Mouse (Mus musculus) MEL (cell line): ENCODE results near the gene Kidins220.

ENCODE experiments used
- CHD2 ChIP-seq: IDR thresholded peaks from 2 replicates; pipeline ENCODE4 v1.6.1; 2011; ENCODE audit warnings: low read length, improper control_type of control experiment
- CTCF ChIP-seq, 3 experiments: IDR thresholded peaks in 2 of 3; conservative IDR thresholded peaks in 1 of 3; 2 replicates each; pipeline ENCODE4 v1.5.1; 2011 to 2012; ENCODE audit warnings: low read length in 3 of 3, low read depth in 2 of 3, mild to moderate bottlenecking in 2 of 3, improper control_type of control experiment in 1 of 3, inconsistent platforms in 1 of 3, mixed read lengths in 1 of 3, moderate library complexity in 1 of 3; ENCODE audit not compliant: control insufficient read depth in 1 of 3, insufficient read depth in 1 of 3, poor library complexity in 1 of 3, severe bottlenecking in 1 of 3
- E2F4 ChIP-seq: IDR thresholded peaks from 2 replicates; pipeline ENCODE4 v1.6.1; 2011; ENCODE audit warnings: low read depth, low read length, improper control_type of control experiment, borderline replicate concordance
- EP300 ChIP-seq, 2 experiments: IDR thresholded peaks; 2 replicates each; pipeline ENCODE4 v1.6.1; 2011; ENCODE audit warnings: improper control_type of control experiment in 2 of 2, low read length in 2 of 2, low read depth in 1 of 2, mild to moderate bottlenecking in 1 of 2
- KAT2A ChIP-seq: conservative IDR thresholded peaks from 2 replicates; pipeline ENCODE4 v1.6.1; 2012; ENCODE audit warnings: low read depth, low read length, improper control_type of control experiment, inconsistent platforms
- MAZ ChIP-seq: IDR thresholded peaks from 2 replicates; pipeline ENCODE4 v1.6.1; 2012; ENCODE audit warnings: low read depth, mild to moderate bottlenecking, inconsistent platforms, low read length, improper control_type of control experiment
- POLR2A ChIP-seq, 2 experiments: IDR thresholded peaks; 2 replicates each; pipeline ENCODE4 v1.6.1; 2011 to 2012; ENCODE audit warnings: low read length in 2 of 2, mild to moderate bottlenecking in 2 of 2, control low read depth in 1 of 2, improper control_type of control experiment in 1 of 2, low read depth in 1 of 2, moderate library complexity in 1 of 2; ENCODE audit not compliant: control insufficient read depth in 1 of 2, insufficient read depth in 1 of 2, poor library complexity in 1 of 2
- POLR2AphosphoS2 ChIP-seq: IDR thresholded peaks from 2 replicates; pipeline ENCODE4 v1.6.1; 2011; ENCODE audit warnings: low read length, improper control_type of control experiment
- POLR2AphosphoS5 ChIP-seq: IDR thresholded peaks from 2 replicates; pipeline ENCODE4 v1.6.1; 2012; ENCODE audit warnings: low read depth, borderline replicate concordance, mild to moderate bottlenecking, inconsistent platforms, low read length, moderate library complexity, mixed read lengths
- UBTF ChIP-seq: IDR thresholded peaks from 2 replicates; pipeline ENCODE4 v1.6.1; 2012; ENCODE audit warnings: low read depth, mild to moderate bottlenecking, inconsistent platforms, low read length, improper control_type of control experiment, moderate library complexity, borderline replicate concordance; ENCODE audit not compliant: insufficient read depth
- ZKSCAN1 ChIP-seq: IDR thresholded peaks from 2 replicates; pipeline ENCODE4 v1.6.1; 2012; ENCODE audit warnings: low read depth, mild to moderate bottlenecking, inconsistent platforms, low read length, improper control_type of control experiment, moderate library complexity
- ZMIZ1 ChIP-seq: IDR thresholded peaks from 2 replicates; pipeline ENCODE4 v1.6.1; 2012; ENCODE audit warnings: low read depth, mild to moderate bottlenecking, inconsistent platforms, low read length, improper control_type of control experiment, moderate library complexity

DNA sequence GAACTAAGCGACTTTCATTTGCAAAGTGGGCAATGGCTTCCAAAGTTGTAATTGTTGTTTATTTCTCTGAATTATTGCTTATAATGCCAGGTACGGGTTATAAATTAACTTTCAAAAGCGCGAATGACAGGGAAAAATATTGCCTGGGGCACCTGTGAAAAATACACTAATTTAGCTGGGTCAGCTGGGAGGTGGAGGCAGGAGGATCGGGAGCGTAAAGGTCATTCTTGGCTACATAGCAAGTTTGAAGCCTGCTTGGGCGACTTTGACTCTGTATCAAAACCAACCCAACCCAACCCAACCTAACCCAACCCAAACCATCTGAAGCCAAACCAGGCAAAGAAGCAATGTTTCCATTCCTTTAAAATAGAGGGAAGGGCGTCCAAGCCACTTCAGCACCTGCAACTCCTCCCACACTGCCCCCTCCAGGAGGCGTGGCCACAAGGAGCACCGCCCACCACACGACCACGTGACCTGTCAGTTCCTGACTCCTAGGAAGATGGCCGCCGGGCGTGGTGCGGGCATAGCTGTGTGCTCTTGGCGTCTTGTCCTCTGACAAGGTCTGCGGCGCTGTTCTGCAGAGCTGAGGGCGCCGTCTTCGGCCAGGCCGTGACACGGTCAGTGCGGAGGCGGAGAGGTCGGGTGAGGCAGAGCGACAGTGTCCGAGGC, at the start of gene Kidins220:
- TF ChIP-seq ZKSCAN1 = no peak
- TF ChIP-seq E2F4 = no peak
- TF ChIP-seq POLR2A (IDR thresholded peaks at IDR 0.05; ENCODE audit: control insufficient read depth in 1 of 2, insufficient read depth in 1 of 2, low read depth in 1 of 2, low read length in 2 of 2, poor library complexity in 1 of 2) = peak; percentile 74 to 75; a peak in 3 of 4 replicates
- TF ChIP-seq POLR2AphosphoS2 = peak; percentile 72; the same call in 1 of the 2 replicates
- no peak; the same call in 1 of the 2 replicates for TF ChIP-seq KAT2A
- no peak for TF ChIP-seq POLR2AphosphoS5
- no peak for TF ChIP-seq UBTF
- no peak for TF ChIP-seq CTCF (IDR thresholded peaks at IDR 0.05 in 2 of 3, conservative IDR thresholded peaks at IDR 0.05 in 1 of 3; ENCODE audit: control insufficient read depth in 1 of 3, insufficient read depth in 1 of 3, low read depth in 2 of 3, low read length in 3 of 3, poor library complexity in 1 of 3, severe bottlenecking in 1 of 3)
- TF ChIP-seq EP300 (IDR thresholded peaks at IDR 0.05; ENCODE audit: low read depth in 1 of 2, low read length in 2 of 2) = no peak
- peak; percentile 78 for TF ChIP-seq ZMIZ1
- TF ChIP-seq MAZ = peak; percentile 39; the same call in 1 of the 2 replicates
- TF ChIP-seq CHD2 = no peak
